Mouse (Mus musculus) effector memory CD4-positive, alpha-beta T cell, adult 5 months (primary cell): ENCODE results near the gene Scel. TPM values are rescaled to one million over a fixed set of nuclear protein-coding genes. Genes with fewer than 3 reads are reported as not detected.

ENCODE experiments used
- polyA plus RNA-seq: library from polyadenylated mRNA; unstranded; fragments of 100-300 nt; shearing (Covaris generic); gene quantifications from one replicate; pipeline ENCODE4 v1.2.1, GENCODE M21; 2017

The Scel gene
- polyA plus RNA-seq: not detected

GRCm38 (mm10) chr14:103512802-103513472 lies at the start of gene Scel:
Gene Scel, plus strand, starts transcription at chr14:103513342.

GRCm38 (mm10) chr14:103649896-103650334 lies 136.8 kb downstream of the Scel start, which contains the start of gene Slain1:
Gene Slain1, plus strand, starts transcription at chr14:103650228.

Other genes starting within 250 kb of the Scel start
- gene Mycbp2, start 166.5 kb upstream of the Scel start, polyA plus RNA-seq: 64.3 TPM
- gene Slain1, start 136.9 kb downstream of the Scel start, polyA plus RNA-seq: 108 TPM